Mouse (Mus musculus) gastrocnemius, adult 2 months (tissue): ENCODE results near the gene Gm4871. TPM values are rescaled to one million over a fixed set of nuclear protein-coding genes. Genes with fewer than 3 reads are reported as not detected.
"Not testable (repeated sequence)": the region's sequence is repeated elsewhere in the genome, so short reads cannot be mapped to it uniquely, and the experiment has no call there.

Source experiments
- DNase-seq: peaks from one replicate; pipeline ENCODE4 v3.0.0; 2022
- H3K27ac ChIP-seq: fragments of 200-600 bp; 2 replicates; pipeline ENCODE4 v1.8.1; 2022; ENCODE audit warnings: mild to moderate bottlenecking
- H3K4me3 ChIP-seq: fragments of 200-600 bp; 2 replicates; pipeline ENCODE4 v1.8.1; 2022; ENCODE audit warnings: mild to moderate bottlenecking, moderate library complexity
- CTCF ChIP-seq: fragments of 200-600 bp; IDR thresholded peaks from 2 replicates; pipeline ENCODE4 v1.8.1; 2022; ENCODE audit warnings: antibody characterized with exemption, mild to moderate bottlenecking, moderate library complexity
- intact Hi-C: fragments of 180-260 bp; cut with DNase I; formaldehyde crosslinking; loops from one replicate; pipeline ENCODE4 v1.15.1; 2025
- long read RNA-seq, 2 experiments: library from polyadenylated mRNA; stranded (forward); transcript quantifications; one replicate each; pipeline ENCODE4 v2.0.0; 2021
- total RNA-seq, 2 experiments: library from RNA; stranded (reverse); gene quantifications; 2 replicates each; pipeline ENCODE4 v1.2.3; 2021

Gene Gm4871
- total RNA-seq, result not detected
- long read RNA-seq, experiment 1, result 0 reads
- long read RNA-seq, experiment 2, result 0 reads

DNA sequence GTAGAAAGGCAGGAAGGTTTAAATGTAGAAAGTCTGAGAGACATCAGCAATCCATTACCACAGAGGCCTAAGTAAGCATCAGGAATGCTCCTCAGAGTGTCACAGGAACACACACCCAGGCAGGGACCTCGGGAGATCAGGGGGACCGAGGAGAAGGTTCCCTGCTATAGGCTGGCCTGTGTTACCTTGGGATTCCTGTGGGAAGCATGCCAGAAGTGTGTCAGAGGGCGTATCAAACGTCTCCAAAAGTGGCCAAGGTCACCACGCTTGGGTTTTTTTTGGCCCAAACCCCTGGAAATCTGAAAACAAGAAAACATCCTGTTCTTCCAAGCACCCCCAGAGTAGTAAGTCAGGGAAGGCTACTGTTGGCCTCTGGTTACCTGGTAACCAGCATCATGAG, at the start of gene Gm4871:
Gm4871 (minus strand) TSS at position 364 of the 400 bp plus-strand sequence.
- DNase-seq, H3K27ac ChIP-seq, H3K4me3 ChIP-seq, intact Hi-C loops: not testable (repeated sequence)

DNA sequence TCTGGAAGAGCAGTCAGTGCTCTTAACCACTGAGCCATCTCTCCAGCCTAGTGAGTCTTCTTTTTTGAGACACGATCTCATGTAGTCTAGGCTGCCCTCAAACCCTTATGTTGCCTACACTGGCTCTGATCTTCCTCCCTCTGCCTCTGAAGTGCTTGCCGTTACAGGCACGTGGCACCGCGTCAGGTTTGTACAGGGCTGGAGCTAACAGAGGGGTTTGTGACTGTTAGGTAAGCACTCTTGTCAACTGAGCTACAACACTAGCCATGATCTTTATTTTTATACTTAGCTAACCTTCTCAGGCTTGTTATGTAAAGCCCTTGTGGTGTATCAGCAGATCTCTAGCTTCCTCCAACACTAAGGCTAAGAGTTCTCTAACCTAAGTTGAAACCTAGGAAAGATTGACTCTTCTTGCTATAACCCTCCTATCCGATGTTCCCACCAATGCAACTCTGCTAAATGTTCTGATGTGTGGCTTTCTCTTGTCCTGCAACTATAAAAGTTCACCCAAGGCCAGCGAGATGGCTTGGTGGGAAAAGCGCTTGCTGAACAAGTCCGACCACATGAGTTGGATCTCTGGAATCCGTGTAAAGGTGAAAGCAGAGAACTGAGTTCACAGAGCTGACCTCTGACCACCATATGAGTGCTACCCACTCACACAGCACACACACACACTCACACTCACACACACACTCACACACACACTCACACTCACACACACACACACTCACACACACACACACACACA, 49.5 kb upstream of the Gm4871 start:
- Histone ChIP-seq H3K27ac (no peak overlapping the region), H3K4me3 (no peak overlapping the region)
- TF ChIP-seq CTCF, result no peak
- no peak for DNase-seq
- intact Hi-C loops, result loop anchor here (10.0 kb wide), 1 partner anchor 153 kb away; the partner anchor contains the start of gene Zfp655

DNA sequence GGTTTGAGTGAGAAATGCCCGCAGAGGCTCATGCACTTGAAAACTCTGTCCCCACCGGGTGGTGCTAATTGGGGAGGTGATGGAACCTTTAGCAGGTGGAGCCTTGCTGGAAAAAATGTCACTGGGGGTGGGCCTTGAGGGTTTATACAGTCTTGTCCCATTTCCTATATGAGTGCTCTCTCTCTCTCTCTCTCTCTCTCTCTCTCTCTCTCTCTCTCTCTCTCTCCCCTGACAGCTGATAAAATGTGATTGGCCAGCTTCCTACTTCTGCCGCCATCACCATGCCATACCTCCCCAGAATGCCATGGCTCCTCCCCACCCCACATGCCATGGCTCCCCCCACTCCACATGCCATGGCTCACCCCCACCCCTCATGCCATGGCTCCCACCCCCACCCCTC, 42.5 kb upstream of the Gm4871 start:
- Histone ChIP-seq H3K27ac (no peak overlapping the region), H3K4me3 (no peak overlapping the region)
- DNase-seq, result no peak
- intact Hi-C loops, result no loop called here
- TF ChIP-seq CTCF, result no peak

DNA sequence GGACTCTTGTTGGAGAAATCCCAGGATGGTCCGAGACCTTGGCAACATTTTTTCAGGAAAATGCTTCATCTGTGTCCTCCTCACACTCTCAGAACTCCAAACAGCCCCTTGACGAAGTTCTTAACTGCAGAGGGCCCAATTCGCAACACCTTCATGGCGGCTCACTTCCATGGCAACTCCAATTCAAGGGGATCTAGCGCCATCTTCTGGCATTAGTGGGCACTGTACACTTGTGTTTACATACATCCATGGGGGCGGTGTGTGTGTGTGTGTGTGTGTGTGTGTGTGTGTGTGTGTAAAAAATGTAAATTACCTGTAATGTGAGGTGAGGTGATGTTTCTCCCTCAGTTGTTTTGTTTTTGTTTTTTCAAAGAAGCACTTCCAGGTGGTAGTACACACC, 38.8 kb upstream of the Gm4871 start:
- no peak for TF ChIP-seq CTCF
- Histone ChIP-seq H3K4me3 (no peak overlapping the region), H3K27ac (no peak overlapping the region)
- DNase-seq, result no peak
- intact Hi-C loops, result no loop called here

DNA sequence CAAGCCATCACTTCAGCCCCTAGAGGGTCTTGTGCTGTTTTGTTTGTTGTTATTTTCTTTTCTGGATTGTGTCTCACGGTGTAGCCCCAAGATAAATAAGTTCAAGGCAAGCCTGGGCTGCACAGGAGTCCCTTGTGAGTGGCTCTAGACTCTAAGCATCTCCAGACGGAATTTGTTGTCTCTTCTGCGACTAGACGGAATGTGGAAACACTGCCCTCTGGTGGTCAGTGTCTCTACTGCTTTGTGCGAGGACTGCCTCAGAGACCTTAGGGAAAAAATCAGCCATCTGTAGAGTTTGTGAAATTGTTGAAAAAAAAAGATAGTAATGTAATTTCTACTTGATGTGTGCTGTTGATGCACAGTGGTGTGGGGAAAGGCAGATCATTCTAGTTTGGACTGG, 37.2 kb upstream of the Gm4871 start:
- peak; percentile 93 for TF ChIP-seq CTCF
- DNase-seq, result peak; percentile 71
- H3K4me3 ChIP-seq, result no peak overlapping the region
- intact Hi-C loops, result no loop called here
- no peak overlapping the region for H3K27ac ChIP-seq

DNA sequence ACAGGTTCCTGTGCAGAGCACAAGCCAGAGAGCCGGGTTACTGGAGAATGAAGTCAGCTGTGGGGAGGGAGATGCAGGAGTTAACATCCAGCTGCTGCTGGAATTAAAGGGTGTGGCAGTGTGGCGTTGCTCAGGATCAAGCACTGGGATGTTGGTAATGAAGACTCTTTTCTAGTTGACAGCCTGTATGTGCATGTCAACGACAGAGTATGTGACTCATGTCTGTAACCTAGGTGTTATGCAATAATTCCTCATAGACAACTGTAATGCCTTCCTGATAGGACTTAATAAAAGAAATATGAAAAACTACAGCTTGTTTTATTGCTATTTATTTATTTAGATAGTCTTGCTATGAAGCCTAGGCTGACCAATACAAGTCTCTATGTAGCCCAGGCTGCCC, 36.3 kb upstream of the Gm4871 start:
- TF ChIP-seq CTCF, result no peak
- H3K27ac ChIP-seq, result no peak overlapping the region
- intact Hi-C loops, result no loop called here
- H3K4me3 ChIP-seq, result no peak overlapping the region
- DNase-seq, result no peak

DNA sequence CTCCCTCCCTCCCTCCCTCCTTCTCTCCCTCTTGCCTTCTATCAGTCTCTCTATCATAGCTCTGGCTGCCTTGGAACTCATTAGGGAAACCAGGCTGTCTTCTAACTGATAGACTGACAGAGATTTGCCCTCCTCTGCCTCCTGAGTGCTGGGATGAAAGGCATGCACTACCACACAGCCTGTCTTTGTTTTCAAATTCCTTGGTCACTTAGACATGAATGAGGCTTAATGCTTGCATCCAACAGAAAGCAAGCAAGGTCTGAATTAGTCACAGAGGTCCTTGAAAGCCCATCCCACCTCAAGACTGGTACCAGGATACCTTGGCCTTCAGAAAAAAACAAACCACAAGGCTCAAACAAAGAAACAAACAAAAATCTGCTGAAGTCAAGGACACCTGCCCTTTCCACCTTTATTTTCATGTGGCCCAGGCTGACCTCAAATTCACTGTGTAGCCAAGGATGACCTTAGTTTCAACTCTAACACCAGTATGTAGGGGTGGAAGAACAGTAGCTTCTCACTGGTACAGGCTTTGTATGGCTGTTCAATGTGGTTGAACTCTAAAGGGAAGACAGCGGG, 32.3 kb upstream of the Gm4871 start:
- no peak for DNase-seq
- intact Hi-C loops, result no loop called here
- Histone ChIP-seq H3K4me3 (no peak overlapping the region), H3K27ac (no peak overlapping the region)
- TF ChIP-seq CTCF, result no peak

DNA sequence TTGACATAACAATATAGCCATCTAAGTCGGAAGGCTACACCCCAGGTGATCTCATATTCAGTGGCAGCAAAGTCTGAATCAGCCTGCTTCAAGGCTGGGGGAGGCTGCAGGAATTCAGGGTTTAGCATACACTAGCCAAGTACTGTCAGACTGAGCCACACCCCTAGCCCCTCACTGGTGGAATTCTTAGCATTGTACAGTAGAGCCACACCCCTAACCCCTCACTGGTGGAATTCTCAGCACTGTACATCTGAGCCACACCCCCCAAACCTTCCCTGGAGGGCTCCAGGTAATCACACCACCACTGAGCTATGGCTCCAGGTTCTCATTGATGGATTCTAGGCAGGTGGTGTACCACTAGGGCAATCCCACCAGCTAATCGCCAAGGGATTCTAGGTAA, 27.0 kb upstream of the Gm4871 start:
- intact Hi-C loops, result no loop called here
- TF ChIP-seq CTCF, result no peak
- Histone ChIP-seq H3K4me3 (no peak overlapping the region), H3K27ac (no peak overlapping the region)
- DNase-seq, result no peak

DNA sequence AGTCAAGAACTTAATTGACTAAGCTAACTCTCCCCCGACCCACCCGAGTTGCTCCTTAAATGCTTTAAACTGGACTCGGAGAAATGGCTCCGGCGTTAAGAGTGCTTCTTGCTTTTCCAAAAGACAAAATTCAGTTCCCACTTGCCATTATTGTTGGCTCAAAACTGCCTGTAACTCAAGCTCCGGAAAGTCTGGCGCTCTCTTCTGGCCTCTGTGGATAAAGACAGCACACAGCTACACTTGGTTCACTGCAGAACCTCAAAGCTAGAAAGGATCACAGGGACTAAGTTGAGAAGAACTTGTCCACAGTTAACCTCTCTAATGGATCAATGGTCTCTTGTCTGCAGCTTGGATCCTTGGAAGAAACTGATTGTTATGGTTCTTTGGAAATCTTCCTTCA, 26.2 kb upstream of the Gm4871 start:
- DNase-seq, result no peak
- peak; percentile 7; the same call in 1 of the 2 replicates for TF ChIP-seq CTCF
- intact Hi-C loops, result no loop called here
- no peak overlapping the region for H3K4me3 ChIP-seq
- no peak overlapping the region for H3K27ac ChIP-seq

DNA sequence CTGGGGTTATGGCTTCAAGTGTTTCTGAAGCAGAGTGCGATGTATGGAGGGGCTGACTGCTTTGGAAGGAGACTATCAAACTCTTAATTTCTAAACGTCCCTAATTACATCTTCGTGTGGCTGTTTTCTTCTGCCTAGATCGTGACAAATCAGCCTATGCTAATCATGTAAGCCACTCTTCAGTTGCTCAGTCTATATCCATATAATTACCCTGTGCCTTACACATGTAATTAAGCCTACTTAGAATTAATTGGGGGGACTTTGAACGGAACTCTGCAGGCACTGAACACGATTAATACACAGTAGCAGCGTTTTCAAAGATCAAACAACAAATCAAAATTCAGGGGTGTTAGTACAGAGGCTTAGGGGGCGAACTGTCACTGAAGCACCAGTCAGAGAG, 25.4 kb upstream of the Gm4871 start:
- Histone ChIP-seq H3K4me3 (no peak overlapping the region), H3K27ac (no peak overlapping the region)
- no peak for DNase-seq
- TF ChIP-seq CTCF, result no peak
- intact Hi-C loops, result no loop called here

DNA sequence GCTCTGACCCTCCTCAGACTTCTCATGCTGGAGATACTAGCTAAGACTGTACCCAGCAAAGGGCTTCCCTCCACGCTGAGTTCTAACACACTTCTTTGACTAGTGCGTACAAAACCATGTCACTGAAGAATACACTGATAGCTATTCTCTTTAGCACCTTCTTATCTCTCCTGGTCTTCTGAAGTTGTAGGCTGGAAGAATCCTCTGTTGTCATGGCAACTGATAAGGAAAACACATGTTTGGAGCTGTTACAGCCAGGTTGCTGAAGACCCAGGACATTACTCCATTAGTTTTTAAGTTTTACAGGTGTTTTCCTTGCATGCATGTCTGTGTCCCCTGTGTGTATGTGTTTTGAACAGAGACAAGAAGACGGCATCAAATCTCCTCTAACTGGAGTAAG, 21.6 kb upstream of the Gm4871 start:
- DNase-seq, H3K27ac ChIP-seq, intact Hi-C loops, H3K4me3 ChIP-seq: not testable (repeated sequence)

DNA sequence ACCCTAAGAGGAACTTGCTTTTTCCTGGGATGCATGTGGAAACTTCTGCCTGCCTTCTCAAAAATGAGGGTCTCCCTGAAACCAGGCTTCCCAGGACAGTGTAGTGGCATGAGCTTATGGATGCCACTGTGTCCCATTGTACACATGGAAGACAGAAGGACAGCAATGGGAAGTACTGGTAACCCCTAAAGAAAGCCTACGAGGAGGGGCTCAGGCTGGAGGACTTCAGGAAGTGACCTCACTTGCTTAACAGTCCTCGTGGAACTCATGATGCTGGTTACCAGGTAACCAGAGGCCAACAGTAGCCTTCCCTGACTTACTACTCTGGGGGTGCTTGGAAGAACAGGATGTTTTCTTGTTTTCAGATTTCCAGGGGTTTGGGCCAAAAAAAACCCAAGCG, 10.1 kb upstream of the Gm4871 start, which contains the start of gene 1700018F24Rik:
1700018F24Rik (plus strand) TSS at position 301 of the 400 bp plus-strand sequence.
- DNase-seq, H3K27ac ChIP-seq, H3K4me3 ChIP-seq, intact Hi-C loops: not testable (repeated sequence)

DNA sequence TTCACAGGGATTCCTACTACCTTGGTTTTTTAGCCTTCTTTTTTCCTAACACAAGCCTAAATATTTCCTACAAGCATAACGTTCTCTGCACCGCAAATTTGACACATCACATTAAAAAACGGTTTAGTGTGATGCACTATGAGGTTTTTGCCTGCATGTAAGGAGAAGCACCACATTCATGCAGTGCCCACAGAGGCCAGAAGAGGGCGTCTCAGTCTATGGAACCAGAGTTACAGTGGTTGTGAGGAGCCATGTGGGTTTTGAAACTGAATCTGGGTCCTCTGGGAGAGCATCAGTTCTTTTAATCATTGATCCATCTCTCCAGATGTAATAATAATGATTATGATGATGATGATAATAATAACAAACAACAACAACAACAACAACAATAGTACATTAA, 9.1 kb upstream of the Gm4871 start:
- intact Hi-C loops, result no loop called here
- no peak for DNase-seq
- Histone ChIP-seq H3K4me3 (no peak overlapping the region), H3K27ac (no peak overlapping the region)
- TF ChIP-seq CTCF, result peak; percentile 23; the same call in 1 of the 2 replicates

DNA sequence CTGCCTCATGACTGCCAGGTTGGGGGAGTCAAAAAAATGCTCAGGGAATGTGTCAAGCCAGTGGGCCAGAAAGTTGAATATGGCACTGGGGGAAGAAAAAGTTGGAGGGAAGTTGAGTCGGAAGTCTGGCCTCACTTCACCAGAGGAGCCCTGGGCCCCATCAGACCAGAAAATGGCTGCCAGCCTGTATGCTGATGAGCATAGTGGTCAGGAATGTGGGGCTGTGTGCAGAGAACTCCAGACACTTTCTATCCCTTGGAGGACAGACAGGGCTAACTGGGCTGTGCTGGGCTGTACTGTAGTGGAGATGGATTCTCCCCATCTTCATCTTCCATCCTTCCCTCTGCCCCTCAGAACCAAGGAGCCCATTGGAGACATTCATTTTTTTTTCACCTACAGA, 2.1 kb downstream of the Gm4871 start:
- DNase-seq, H3K4me3 ChIP-seq, intact Hi-C loops, H3K27ac ChIP-seq: not testable (repeated sequence)

DNA sequence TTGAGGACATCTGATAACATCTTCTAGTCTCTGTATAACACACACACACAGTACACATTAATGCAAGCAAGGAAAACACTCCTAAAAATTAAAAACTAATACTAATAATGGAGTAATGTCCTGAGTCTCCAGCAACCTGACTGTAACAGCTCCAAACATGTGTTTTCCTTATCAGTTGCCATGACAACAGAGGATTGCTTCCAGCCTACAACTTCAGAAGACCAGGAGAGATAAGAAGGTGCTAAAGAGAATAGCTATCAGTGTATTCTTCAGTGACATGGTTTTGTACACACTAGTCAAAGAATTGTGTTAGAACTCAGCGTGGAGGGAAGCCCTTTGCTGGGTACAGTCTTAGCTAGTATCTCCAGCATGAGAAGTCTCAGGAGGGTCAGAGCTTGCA, 11.8 kb downstream of the Gm4871 start:
- intact Hi-C loops, DNase-seq, H3K27ac ChIP-seq, H3K4me3 ChIP-seq: not testable (repeated sequence)

DNA sequence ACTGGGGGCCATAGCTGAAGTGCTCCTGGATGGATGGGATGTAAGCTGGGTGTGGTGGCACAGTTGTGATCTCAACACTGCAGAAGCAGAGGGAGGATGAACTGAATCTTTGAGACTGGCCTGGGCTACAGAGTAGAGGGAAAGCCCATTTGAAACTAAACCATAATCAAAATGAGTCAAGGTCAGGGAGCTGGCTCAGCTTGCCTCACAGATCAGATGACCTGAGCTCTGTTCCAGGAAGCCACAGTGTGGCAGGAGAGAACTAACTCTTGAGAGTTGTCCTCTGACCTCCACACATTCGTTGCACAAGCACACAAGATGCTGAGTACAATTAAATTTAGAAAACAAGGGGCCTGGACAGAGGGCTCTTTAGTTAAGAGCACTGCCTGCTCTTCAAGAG, 12.3 kb downstream of the Gm4871 start:
- H3K4me3 ChIP-seq, intact Hi-C loops, DNase-seq, H3K27ac ChIP-seq: not testable (repeated sequence)

DNA sequence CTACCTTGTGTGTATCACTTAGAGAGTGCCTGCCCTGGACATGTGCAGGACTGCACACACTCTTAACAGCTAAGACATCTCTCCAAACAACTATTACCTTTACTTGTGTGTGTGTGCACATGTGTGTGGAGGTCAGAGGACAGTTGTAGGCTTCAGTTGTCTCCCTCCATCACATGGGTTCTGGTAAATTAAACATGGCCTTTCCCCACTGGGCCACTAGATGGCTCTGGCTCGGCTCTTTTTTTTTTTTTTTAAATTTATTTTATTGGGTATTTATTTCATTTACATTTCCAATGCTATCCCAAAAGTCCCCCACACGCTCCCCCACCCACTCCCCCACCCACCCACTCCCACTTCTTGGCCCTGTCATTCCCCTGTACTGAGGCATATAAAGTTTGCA, 15.8 kb downstream of the Gm4871 start:
- DNase-seq, H3K27ac ChIP-seq, H3K4me3 ChIP-seq, intact Hi-C loops: not testable (repeated sequence)
